Mouse (Mus musculus) T-helper 2 cell (primary cell): Measurements from ENCODE around the gene Kif16b.

Experiments used
- in situ Hi-C: fragments of 300-600 bp; cut with MboI, MseI; formaldehyde crosslinking; loops from one replicate; pipeline ENCODE4 v1.15.1; 2025; ENCODE audit warnings: high pct_unique_total_duplicates

Gene Kif16b

GRCm38 (mm10) chr2:142603210-142603609, 298.1 kb downstream of the Kif16b start:
- in situ Hi-C loops: no loop called here

- in situ Hi-C loops: loop anchor here (25.0 kb wide), 1 partner anchor 1863 kb away; no protein-coding TSS in a partner anchor
Measured at GRCm38 (mm10) chr2:142599235-142599634, 302.1 kb downstream of the Kif16b start.

- in situ Hi-C loops: loop anchor here (25.0 kb wide), 1 partner anchor 1866 kb away; no protein-coding TSS in a partner anchor
Measured at GRCm38 (mm10) chr2:142596176-142597170, 304.9 kb downstream of the Kif16b start.

GRCm38 (mm10) chr2:142590938-142591337, 310.4 kb downstream of the Kif16b start:
- in situ Hi-C loops: loop anchor here (25.0 kb wide), 1 partner anchor 1871 kb away; no protein-coding TSS in a partner anchor

- in situ Hi-C loops: loop anchor here (25.0 kb wide), 1 partner anchor 1872 kb away; no protein-coding TSS in a partner anchor
Measured at GRCm38 (mm10) chr2:142590284-142590724, 311.0 kb downstream of the Kif16b start.

GRCm38 (mm10) chr2:142589403-142590283, 311.7 kb downstream of the Kif16b start:
- in situ Hi-C loops: loop anchor here (25.0 kb wide), 1 partner anchor 1873 kb away; no protein-coding TSS in a partner anchor

GRCm38 (mm10) chr2:142585845-142586244, 315.5 kb downstream of the Kif16b start:
- in situ Hi-C loops: loop anchor here (25.0 kb wide), 1 partner anchor 1876 kb away; no protein-coding TSS in a partner anchor

- in situ Hi-C loops: loop anchor here (25.0 kb wide), 1 partner anchor 1877 kb away; no protein-coding TSS in a partner anchor
Measured at GRCm38 (mm10) chr2:142584851-142585737, 316.2 kb downstream of the Kif16b start.

GRCm38 (mm10) chr2:142580449-142580848, 320.9 kb downstream of the Kif16b start:
- in situ Hi-C loops: loop anchor here (25.0 kb wide), 1 partner anchor 1882 kb away; no protein-coding TSS in a partner anchor

GRCm38 (mm10) chr2:142577414-142577813, 323.9 kb downstream of the Kif16b start:
- in situ Hi-C loops: loop anchor here (25.0 kb wide), 1 partner anchor 1885 kb away; no protein-coding TSS in a partner anchor

GRCm38 (mm10) chr2:142569771-142570170, 331.6 kb downstream of the Kif16b start:
- in situ Hi-C loops: no loop called here
